Mouse (Mus musculus) CH12F3 (cell line): Measurements from ENCODE around the gene Zfp637.
"Not testable (repeated sequence)": the region's sequence is repeated elsewhere in the genome, so short reads cannot be mapped to it uniquely, and the experiment has no call there.

Source experiments
- in situ Hi-C: fragments of 300-500 bp; cut with MboI; formaldehyde crosslinking; loops from 2 replicates; pipeline ENCODE4 v1.14.3; 2020; ENCODE audit warnings: low sequenced_read_pairs

Gene Zfp637

GRCm38 (mm10) chr6:117840686-117841510, at the start of gene Zfp637:
Gene Zfp637, plus strand, starts transcription at chr6:117841180.
- in situ Hi-C loops = no loop called here

DNA sequence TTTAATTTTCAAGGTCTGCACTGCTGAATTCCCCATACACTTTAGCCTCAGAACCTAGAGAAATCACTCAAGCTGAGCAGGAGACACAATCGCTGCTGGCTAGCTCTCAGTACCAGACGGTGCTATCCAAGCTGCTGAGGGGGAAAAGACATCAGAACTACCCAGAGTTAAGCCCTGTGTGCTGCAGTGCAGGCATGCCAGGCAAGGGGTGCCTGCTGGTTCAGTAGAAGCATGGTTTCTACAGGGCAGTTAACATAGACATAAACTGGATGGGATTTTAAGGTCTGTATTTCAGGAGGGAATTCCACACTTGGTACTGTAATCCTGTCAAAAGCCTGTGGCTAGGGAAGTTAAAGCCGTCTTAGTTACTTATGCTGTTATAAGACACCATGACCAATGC, 45.7 kb upstream of the Zfp637 start:
- in situ Hi-C loops = no loop called here

GRCm38 (mm10) chr6:117800824-117801223, 40.2 kb upstream of the Zfp637 start:
- in situ Hi-C loops = no loop called here

DNA sequence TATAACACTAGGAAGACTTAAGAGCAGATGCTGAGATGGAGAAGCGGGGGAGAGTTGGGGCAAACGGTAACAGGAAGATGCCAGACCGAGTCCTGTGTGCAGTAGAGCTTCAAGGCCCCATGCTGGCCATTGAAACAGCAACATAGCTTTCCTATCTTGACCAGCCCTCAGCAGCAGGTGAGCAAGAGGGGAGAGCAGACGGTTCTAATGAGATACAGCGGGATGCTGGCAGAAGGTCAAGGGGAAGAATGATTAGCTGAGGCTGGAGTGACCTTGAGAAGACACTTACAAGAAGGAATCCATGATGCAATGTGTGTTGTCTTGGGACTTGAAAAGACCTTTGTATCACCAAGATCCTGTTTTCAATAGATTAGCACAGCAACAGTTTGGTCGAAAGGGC, 39.2 kb upstream of the Zfp637 start:
- in situ Hi-C loops = no loop called here

DNA sequence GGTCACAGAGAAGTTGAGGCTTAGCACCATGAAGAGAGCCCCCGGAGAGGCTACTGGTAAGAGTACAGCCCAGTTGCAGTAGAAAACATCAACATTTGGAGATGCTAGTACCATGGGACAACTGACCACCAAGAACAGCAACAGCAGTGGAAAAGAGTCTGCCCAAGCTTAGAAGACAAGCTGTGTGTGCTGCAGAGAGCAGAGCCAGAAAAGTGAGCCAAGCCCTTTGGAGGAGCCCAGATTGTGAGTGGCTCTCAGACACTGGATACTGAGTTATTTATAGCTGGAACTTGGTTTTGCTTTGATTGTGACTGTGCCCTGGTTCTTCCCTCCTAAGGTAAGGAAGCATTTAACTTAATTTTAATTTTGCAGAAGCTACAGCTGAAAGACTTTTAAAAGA, 33.2 kb upstream of the Zfp637 start:
- in situ Hi-C loops = no loop called here

- in situ Hi-C loops = no loop called here
These were observed 31.2 kb upstream of the Zfp637 start for GRCm38 (mm10) chr6:117809816-117810215.

- in situ Hi-C loops = no loop called here
These were observed 30.3 kb upstream of the Zfp637 start for GRCm38 (mm10) chr6:117810717-117811116.

DNA sequence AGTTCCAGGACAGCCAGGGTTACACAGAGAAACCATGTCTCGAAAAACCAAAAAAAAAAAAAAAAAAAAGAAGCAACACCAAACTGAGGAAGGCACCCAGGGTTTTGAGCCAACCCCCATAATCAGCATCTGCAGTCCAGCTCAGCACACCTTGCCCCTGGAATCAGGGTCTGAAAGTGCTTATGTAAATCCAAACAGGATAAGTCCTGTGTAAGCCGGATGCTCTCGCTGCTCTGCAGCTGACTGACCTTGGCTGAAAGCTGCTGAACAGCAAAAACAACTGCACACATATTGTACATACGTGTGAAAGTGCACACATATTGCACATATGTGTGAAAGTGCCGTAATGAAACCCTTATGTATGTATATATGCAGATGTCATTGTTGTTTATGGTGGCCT, 29.7 kb upstream of the Zfp637 start:
- in situ Hi-C loops = no loop called here

GRCm38 (mm10) chr6:117814681-117815080, 26.3 kb upstream of the Zfp637 start:
- in situ Hi-C loops = no loop called here

- in situ Hi-C loops = no loop called here
These were observed 23.9 kb upstream of the Zfp637 start for GRCm38 (mm10) chr6:117817108-117817541.

DNA sequence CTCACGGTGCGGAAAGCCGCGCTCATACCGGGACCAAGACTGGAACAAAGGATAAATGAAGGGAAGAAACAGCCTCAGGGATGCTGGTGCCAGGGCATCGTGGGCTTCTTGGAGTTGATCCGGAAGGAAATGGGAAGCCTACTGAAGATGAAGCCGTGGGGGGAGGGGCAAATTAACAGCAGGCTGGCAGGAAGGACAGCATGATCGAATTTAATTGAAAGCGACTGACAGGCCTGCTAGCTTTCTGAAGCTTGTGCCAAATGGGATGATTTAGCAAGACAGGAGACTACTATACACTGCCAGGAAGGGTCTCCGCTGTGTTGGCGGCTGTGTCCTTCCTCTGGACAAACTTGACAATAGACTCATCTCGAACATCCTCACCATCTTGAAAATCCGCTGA, 20.7 kb upstream of the Zfp637 start:
- in situ Hi-C loops = loop anchor here (10.0 kb wide), 2 partner anchors 146 to 646 kb away; no protein-coding TSS in a partner anchor

- in situ Hi-C loops = loop anchor here (10.0 kb wide), 2 partner anchors 151 to 651 kb away; no protein-coding TSS in a partner anchor
These were observed 15.6 kb upstream of the Zfp637 start for GRCm38 (mm10) chr6:117825369-117825768.

- in situ Hi-C loops = loop anchor here (10.0 kb wide), 2 partner anchors 153 to 653 kb away; no protein-coding TSS in a partner anchor
These were observed 12.7 kb upstream of the Zfp637 start for GRCm38 (mm10) chr6:117828273-117828672.

- in situ Hi-C loops = no loop called here
These were observed 553 bp downstream of the Zfp637 start for GRCm38 (mm10) chr6:117841511-117841955.

DNA sequence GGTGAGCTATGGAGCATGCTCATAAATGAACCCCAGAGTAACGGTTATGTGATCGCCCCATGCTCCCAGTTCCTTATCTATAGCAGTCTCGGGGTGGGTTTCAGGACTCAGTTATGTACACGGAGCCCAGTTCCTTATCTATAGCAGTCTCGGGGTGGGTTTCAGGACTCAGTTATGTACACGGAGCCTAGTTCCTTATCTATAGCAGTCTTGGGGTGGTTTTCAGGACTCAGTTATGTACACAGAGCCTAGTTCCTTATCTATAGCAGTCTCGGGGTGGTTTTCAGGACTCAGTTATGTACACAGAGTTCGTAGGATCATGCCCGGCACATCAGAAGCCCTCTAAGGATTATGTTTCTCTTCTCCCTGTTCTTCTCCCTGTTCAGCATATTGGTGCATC, 3.6 kb downstream of the Zfp637 start:
- in situ Hi-C loops = no loop called here

- in situ Hi-C loops = not testable (repeated sequence)
These were observed 5.7 kb downstream of the Zfp637 start for GRCm38 (mm10) chr6:117846671-117847070.

GRCm38 (mm10) chr6:117847772-117848171, 6.8 kb downstream of the Zfp637 start:
- in situ Hi-C loops = no loop called here

GRCm38 (mm10) chr6:117848577-117848976, 7.6 kb downstream of the Zfp637 start:
- in situ Hi-C loops = no loop called here

GRCm38 (mm10) chr6:117851747-117852146, 10.8 kb downstream of the Zfp637 start:
- in situ Hi-C loops = no loop called here

GRCm38 (mm10) chr6:117857990-117858389, 17.0 kb downstream of the Zfp637 start:
- in situ Hi-C loops = no loop called here

GRCm38 (mm10) chr6:117861848-117862247, 20.9 kb downstream of the Zfp637 start, which contains the start of gene Zfp239:
Gene Zfp239, plus strand, starts transcription at chr6:117862100.
- in situ Hi-C loops = no loop called here

GRCm38 (mm10) chr6:117862465-117862864, 21.5 kb downstream of the Zfp637 start:
- in situ Hi-C loops = no loop called here
